Mouse (Mus musculus) brain, embryonic 14.5 days (tissue): ENCODE data around the gene Epdr1. TPM values are rescaled to one million over a fixed set of nuclear protein-coding genes. Genes with fewer than 3 reads are reported as not detected.

Experiments used
- DNase-seq: peaks from one replicate; pipeline ENCODE4 v3.0.0-alpha.2; 2011; ENCODE audit warnings: low read depth
- CTCF ChIP-seq: fragments of 200-500 bp; IDR thresholded peaks from 2 replicates; pipeline ENCODE4 v1.5.1; 2012; ENCODE audit warnings: inconsistent platforms, mild to moderate bottlenecking, moderate library complexity, borderline replicate concordance; ENCODE audit not compliant: insufficient read depth, insufficient read length; ENCODE audit errors: extremely low read depth
- POLR2A ChIP-seq: fragments of 200-500 bp; IDR thresholded peaks from 2 replicates; pipeline ENCODE4 v1.6.1; 2012; ENCODE audit warnings: mild to moderate bottlenecking, inconsistent platforms, borderline replicate concordance; ENCODE audit not compliant: poor library complexity, insufficient read depth, insufficient read length, severe bottlenecking; ENCODE audit errors: extremely low read depth
- polyA plus RNA-seq: library from polyadenylated mRNA; depleted of rRNA; stranded (reverse); fragments of >200 nt; gene quantifications from 2 replicates; pipeline ENCODE4 v1.2.3, GENCODE M21; 2012; rRNA removed

Epdr1 gene
- polyA plus RNA-seq = 15.5 and 19.3 TPM in 2 replicates

DNA sequence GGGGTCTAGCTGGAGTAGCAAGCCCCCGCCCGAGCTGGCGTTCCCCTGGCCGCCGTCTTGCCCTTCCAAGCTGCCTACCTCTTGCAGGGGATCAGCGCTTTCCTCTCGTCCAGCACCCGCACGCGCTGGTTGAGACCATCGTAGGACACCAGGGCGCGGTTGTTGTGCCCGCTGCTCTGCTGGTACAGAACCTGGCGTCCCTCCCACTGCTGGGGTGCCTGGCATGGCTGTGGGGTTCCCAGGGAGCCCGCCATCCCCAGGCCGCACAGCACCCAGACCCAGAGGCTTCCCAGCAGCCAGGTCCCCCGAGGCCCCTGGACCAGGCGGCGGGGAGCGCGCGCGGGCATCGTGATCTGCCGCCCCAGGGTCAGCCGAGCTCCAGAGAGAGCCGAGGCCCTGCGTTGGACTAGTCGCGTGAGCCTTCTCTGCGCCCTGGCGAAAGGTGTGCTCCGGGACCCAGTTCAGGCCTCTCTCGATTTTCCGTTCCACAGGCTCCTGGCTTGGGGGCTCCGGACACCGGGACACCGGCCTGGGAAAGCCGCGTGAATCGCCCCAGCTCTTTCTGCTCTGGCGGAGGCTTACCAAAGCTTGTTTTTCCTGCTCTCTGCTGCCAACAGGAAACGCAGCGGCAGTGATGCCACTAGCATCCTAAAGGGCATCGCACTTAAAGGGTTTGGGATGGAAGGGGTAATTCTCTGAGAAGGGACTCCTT lies at the start of gene Epdr1:
Gene Epdr1 (minus strand): TSS at position 712 of the 712 bp plus-strand sequence.
- peak; percentile 94 for DNase-seq
- peak; percentile 51; the same call in 1 of the 2 replicates for TF ChIP-seq POLR2A
- peak; percentile 76 for TF ChIP-seq CTCF

GRCm38 (mm10) chr13:19668355-19669140 lies 48.8 kb upstream of the Epdr1 start:
- peak; percentile 61 for DNase-seq
- no peak for TF ChIP-seq POLR2A
- no peak for TF ChIP-seq CTCF

DNA sequence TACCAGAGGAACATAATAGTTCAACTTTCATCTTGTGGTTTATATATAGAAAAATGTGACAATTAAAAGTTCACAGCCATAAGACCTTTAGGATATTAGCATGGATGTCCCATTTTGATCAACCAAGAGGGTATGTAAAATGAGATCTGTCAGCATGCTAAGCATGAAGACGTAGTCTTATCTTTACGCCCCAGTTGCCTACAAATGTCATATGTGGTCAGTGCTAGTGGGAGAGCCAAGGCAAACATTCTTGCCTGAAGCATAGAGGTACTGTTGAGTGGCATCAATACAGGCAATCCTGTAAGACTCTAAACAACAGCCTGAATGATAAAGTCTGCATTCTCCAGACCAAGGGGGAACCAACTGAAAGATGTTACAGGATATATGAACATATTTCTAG lies 32.7 kb upstream of the Epdr1 start:
- DNase-seq = no peak
- TF ChIP-seq POLR2A = no peak
- no peak for TF ChIP-seq CTCF

DNA sequence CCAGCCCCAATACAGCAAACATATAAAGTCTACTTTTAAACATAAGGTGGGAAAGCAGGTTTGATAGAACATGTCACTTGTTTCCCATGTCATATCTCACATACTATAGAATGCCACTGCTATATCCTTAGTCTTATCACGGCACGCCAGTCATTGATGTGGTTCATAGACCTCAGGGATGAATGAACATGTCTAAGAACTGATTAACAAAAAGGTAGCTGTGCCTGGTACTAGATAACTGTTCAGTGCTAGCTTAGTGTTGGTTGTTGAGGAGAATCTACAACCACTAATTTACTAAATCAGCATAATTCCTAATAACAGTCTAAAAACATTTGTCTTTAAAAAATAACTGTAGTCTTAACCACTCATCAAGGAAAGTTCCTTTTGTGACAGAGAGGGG lies 30.1 kb upstream of the Epdr1 start:
- DNase-seq = no peak
- no peak for TF ChIP-seq POLR2A
- no peak for TF ChIP-seq CTCF

- peak; percentile 57 for DNase-seq
- TF ChIP-seq CTCF (peak; percentile 27; the same call in 1 of the 2 replicates), POLR2A (no peak)
Measured at GRCm38 (mm10) chr13:19644225-19644624, 24.5 kb upstream of the Epdr1 start.

DNA sequence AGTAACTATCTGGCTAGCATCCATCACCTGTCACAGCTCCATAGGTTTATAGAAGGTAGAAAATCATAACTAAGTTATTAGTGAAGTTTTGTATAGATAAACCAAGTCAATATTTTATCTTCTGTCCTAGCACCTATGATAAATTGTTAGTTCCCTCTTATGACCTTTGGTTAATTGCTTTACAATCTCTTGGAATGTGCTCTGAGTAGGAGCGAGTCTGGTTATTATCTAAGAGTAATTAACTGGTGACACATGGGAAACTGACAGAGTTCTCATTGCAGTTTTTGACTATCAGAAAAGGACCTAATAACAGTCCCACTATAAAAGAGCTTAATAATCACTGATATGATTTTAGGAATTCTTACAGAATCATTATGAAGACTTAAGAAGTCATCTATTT lies 23.8 kb upstream of the Epdr1 start:
- no peak for DNase-seq
- TF ChIP-seq POLR2A (no peak), CTCF (no peak)

GRCm38 (mm10) chr13:19640203-19640851 lies 20.6 kb upstream of the Epdr1 start:
- peak; percentile 44 for DNase-seq
- TF ChIP-seq POLR2A = no peak
- TF ChIP-seq CTCF = no peak

GRCm38 (mm10) chr13:19636131-19636530 lies 16.4 kb upstream of the Epdr1 start:
- TF ChIP-seq POLR2A (no peak), CTCF (peak; percentile 59; the same call in 1 of the 2 replicates)
- DNase-seq = peak; percentile 40

DNA sequence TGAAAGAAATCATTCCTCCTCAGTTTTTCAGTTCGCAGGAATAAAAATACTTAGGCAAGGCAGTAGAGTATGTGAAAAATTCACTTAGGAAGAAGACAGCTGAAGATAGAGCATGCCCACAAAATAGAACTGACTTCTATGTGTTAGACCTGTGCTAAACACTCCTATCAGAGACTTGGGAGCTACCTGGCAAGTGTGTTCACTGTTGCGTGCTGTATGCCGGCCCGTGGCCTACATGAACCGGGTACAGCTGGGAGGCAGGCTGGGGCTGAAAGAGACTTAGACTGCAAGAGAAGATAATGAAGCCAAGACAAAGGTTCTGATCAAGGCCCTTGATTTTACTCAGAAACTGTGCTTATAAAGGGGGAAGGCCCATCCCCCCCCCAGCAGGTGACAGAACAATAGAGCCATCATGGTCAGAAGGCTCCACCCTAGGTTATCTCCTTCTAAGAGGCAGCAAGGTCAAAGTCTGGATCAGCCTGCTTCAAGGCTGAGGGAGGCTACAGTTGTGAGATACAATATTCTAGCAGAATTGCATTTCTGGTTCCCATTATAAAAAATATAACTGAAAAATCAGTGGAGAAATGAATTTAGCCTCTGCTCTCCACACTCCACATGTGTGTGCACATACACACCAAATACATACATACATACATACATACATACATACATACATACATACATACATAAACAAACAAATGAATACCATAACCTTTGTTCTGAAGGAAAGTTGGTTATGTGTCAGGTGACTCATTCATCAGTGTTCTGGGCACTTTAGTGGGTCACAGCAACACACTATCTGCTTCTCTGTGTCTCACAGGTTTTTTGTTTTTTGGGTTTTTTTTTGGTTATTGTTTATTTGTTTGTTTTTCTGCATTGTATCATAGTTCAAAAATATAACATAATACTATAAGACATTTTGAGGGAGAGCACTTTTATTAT lies 11.3 kb upstream of the Epdr1 start:
- TF ChIP-seq CTCF = no peak
- TF ChIP-seq POLR2A = no peak
- no peak for DNase-seq

- no peak for DNase-seq
- TF ChIP-seq POLR2A = no peak
- no peak for TF ChIP-seq CTCF
Measured at GRCm38 (mm10) chr13:19626473-19626872, 6.7 kb upstream of the Epdr1 start.

- DNase-seq = no peak
- no peak for TF ChIP-seq POLR2A
- no peak for TF ChIP-seq CTCF
Measured at GRCm38 (mm10) chr13:19624632-19625320, 5.0 kb upstream of the Epdr1 start.
